Mouse (Mus musculus): ENCODE measurements around the gene Srpx.

GRCm38 (mm10) chrX:10080385-10080784, 37.1 kb downstream of the Srpx start:
- TF ChIP-seq CTCF (IDR thresholded peaks at IDR 0.05; ENCODE audit: low read depth) (no peak), EP300 (IDR thresholded peaks at IDR 0.05; ENCODE audit: low read depth) (no peak)
